Mouse (Mus musculus) erythroblast, embryonic 14.5 days (primary cell): Measurements from ENCODE around the gene Rtca.

Source experiments
- GATA1 ChIP-seq: IDR thresholded peaks from 2 replicates; pipeline ENCODE4 v1.6.1; 2012; ENCODE audit warnings: low read length, inconsistent platforms, mixed read lengths
- TAL1 ChIP-seq: IDR thresholded peaks from 3 replicates; pipeline ENCODE4 v1.6.1; 2012; ENCODE audit warnings: low read length, inconsistent platforms, mixed read lengths

DNA sequence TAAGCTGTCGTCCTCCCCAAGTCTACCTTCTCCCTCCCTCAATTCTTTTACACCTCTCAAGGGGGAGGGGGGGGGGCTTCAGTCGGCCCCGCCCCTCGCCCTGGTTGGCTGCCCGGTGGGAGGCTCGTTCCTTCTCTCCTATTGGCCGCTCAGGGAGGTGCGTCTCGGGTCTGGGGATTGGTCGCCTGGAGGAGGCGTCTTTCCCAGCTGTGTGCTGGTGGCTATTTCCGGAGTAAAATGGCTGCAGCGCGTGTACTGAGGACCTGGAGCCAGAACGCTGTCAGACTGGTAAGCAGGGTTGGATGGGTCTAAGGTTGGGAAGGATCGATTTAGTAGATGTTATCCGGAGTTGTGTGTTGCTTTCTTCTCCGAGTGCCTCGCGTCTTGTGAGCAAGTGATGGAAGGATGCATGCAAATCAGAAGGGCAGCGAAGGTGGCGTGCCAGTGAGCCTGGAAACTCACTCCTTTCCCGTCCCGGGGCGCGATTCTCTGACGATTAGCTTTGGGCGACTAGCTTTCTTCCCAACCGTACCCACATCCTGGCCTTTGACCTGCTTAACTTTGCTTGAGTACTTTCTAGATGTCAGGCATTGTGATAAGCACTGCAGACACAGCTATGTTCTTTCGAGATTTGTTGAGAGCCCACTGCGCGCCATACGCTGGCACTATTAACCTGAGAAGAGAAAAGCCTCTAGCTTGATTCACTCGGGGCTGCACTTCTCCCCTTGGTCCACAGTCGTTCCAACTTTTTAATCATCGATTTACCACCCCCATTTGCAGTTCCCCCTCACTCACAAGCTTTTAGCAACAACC is 5.1 kb upstream of the Rtca start, which contains the start of gene Dbt:
- TF ChIP-seq TAL1: no peak
- TF ChIP-seq GATA1: no peak
